Mouse (Mus musculus) embryonic facial prominence, embryonic 10.5 days (tissue): Measurements from ENCODE around the gene Ganc. TPM values are rescaled to one million over a fixed set of nuclear protein-coding genes. Genes with fewer than 3 reads are reported as not detected.

Experiments used
- DNase-seq: peaks from one replicate; pipeline ENCODE4 v3.0.0-alpha.2; 2017; ENCODE audit warnings: low spot score
- H3K27ac ChIP-seq: fragments of 300-500 bp; sonication (generic); replicated peaks from 2 replicates; pipeline ENCODE4 v1.5.1; 2016; ENCODE audit warnings: mild to moderate bottlenecking
- H3K27me3 ChIP-seq: fragments of 300-500 bp; sonication (generic); replicated peaks from 2 replicates; pipeline ENCODE4 v1.6.1; 2016; ENCODE audit warnings: low read depth, mild to moderate bottlenecking; ENCODE audit not compliant: poor library complexity, severe bottlenecking
- H3K36me3 ChIP-seq: fragments of 300-500 bp; sonication (generic); replicated peaks from 2 replicates; pipeline ENCODE4 v1.6.1; 2016; ENCODE audit warnings: mild to moderate bottlenecking, moderate library complexity
- H3K4me1 ChIP-seq: fragments of 300-500 bp; sonication (generic); 2 replicates; pipeline ENCODE4 v1.6.1; 2016
- H3K4me3 ChIP-seq: fragments of 300-500 bp; sonication (generic); 2 replicates; pipeline ENCODE4 v1.5.1; 2016; ENCODE audit warnings: mild to moderate bottlenecking, moderate library complexity
- H3K9me3 ChIP-seq: fragments of 300-500 bp; sonication (generic); 2 replicates; pipeline ENCODE4 v1.6.1; 2016; ENCODE audit warnings: mild to moderate bottlenecking
- WGBS: fragments of 180-500 bp; shearing (Covaris S2); methylation state at CpG from one replicate; pipeline ENCODE4 v1.1.7; 2016; 5-methylcytosine and 5-hydroxymethylcytosine counted together
- polyA plus RNA-seq: library from polyadenylated mRNA; unstranded; fragments of >200 nt; fragmentation: Nextera tagmentation; extraction: Ambion mirVana; gene quantifications from 2 replicates; pipeline ENCODE4 v1.2.1, GENCODE M21; 2016

Ganc gene
- polyA plus RNA-seq, 1 experiment from 2014 or later, result 10.1 TPM

DNA sequence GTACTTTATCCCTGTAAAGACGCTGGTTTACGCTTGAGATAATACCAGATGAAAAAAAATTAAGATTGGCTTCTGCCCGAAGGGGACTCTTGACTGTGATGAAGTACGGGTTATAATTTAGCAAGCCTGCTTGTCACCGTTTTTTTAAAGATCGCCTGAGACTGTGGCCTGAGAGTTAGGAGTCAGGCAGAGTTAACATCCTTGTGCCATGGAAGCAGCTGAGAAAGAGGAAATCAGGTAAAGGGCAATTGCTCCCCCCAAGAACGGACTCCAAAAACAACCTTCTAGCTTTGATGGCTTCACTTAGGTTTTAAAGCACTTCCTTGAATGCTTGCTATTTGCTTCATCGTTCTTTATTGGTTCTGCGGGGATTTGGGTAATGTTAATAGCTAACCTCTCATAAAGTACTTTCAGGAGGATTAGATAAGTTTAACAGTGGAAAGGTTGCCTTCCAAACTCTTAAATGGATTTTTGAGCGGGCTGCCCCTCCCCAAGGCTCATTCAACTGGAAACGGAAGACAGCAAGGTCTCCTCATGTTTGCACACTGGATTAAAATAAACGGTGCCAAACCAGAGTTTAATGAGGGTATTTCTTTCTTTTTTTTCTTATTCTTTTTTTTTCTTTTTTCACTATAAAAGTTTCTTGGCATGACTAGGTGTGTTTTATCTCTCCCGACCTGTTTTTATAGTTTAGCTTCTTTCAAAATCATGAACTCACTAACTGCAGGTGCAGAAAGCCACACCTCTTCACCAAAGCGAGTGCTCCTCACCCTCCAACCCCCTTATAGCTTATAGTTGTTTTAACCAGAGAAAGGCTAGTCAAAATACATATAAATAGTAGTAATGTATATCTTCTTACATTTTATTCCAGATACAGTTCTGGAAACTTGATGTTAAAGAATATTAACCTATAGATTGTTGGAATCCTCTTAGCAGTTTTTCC, 1.4 kb downstream of the Ganc start:
- H3K27ac ChIP-seq, result peak overlapping the region; percentile 94
- no peak for DNase-seq
- peaks cover 22% of the 10 kb centered on the region for H3K4me1 ChIP-seq
- H3K36me3 ChIP-seq, result peaks cover 9% of the 10 kb centered on the region; the same call in 1 of the 2 replicates
- H3K9me3 ChIP-seq, result peaks cover 16% of the 10 kb centered on the region; the same call in 1 of the 2 replicates
- peak overlapping the region; percentile 87 for H3K4me3 ChIP-seq
- H3K27me3 ChIP-seq, result no peaks in the 10 kb centered on the region
- WGBS, result 41% methylated on average over 14 of the region's 14 CpGs

DNA sequence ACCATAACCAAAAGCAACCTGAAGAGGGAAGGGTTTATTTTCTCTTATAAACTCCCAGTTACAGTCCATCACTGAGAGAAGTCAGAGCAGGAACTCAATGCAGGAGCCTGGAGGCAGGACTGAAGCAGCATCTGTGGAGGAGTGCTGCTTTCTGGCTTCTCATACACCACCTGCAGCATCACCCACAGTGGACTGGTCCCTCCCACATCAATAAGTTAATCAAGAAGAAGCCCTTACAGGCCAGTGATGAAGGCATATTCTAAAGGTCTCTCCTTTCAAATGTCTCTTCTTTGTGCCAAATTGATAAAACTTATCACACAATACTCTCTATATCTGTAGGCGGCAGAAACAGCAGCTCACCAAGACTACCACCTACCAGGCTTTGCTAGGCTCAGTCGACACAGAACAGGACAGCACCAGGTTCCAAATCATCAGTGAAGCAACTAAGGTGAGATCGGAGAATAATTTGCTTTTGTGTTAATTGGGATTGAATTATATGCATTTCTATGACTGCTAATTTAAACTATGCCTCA, 7.5 kb downstream of the Ganc start:
- DNase-seq, result no peak
- Histone ChIP-seq H3K27ac (no peak overlapping the region), H3K4me3 (no peak overlapping the region), H3K4me1 (no peaks in the 10 kb centered on the region), H3K27me3 (no peaks in the 10 kb centered on the region), H3K9me3 (peaks cover 16% of the 10 kb centered on the region; the same call in 1 of the 2 replicates), H3K36me3 (peaks cover 3% of the 10 kb centered on the region; the same call in 1 of the 2 replicates)
- WGBS, result 91% methylated on average over 3 of the region's 3 CpGs

DNA sequence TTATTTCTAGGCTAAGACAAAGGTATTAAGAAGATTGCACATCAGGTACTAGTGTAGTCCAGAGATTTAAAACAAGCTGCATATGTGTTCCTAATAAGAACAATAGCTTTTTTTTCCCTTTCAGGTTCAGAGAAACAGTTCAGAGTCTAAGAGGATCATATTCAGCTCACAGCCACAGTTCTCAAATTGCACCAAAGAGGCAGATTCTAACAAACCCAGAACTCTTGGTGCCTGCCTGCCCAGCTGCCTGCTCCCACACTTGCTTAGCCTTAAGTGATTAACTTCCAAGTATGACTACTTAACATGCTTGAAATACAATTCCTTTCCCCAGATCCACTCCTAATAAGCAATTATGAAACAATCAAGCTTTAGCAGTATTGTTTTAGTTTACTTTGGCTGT, 10.4 kb downstream of the Ganc start:
- no peak for DNase-seq
- H3K27ac ChIP-seq, result no peak overlapping the region
- H3K9me3 ChIP-seq, result peaks cover 3% of the 10 kb centered on the region; the same call in 1 of the 2 replicates
- H3K27me3 ChIP-seq, result no peaks in the 10 kb centered on the region
- no peaks in the 10 kb centered on the region for H3K4me1 ChIP-seq
- no peak overlapping the region for H3K4me3 ChIP-seq
- H3K36me3 ChIP-seq, result no peaks in the 10 kb centered on the region

DNA sequence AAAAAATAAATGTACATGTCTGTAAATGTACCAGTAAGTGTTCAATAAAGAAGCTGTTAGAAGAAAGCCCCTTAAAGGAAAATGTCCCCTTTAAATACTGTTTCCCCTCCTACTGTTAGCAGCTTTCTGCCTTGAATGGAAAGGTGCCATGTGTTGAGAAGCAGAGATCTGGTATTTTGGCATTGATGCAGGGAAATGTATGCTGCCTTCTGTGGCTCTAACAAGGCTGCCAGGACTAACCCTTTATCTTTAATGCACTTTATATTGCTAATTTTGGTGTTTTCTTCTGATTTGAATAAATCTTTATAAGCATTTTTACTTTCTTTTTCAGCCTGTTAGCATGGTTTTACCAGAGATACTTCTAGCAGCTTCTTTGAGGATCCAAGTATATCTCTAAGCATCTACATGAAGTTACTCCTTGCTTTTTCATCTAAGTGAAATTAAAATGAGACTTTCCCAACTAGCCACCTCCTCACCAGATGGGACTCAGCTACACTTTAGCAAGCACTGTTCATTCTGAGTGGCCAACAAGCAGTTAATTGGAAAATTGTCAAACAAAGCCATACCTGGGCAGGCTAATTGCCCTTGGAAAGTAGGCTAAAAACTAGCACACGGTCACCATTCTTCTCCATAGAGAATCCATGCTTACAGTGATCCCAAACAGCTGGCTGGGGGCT, 11.2 kb downstream of the Ganc start:
- Histone ChIP-seq H3K27me3 (no peaks in the 10 kb centered on the region), H3K9me3 (no peaks in the 10 kb centered on the region), H3K4me1 (no peaks in the 10 kb centered on the region), H3K4me3 (no peak overlapping the region), H3K36me3 (no peaks in the 10 kb centered on the region), H3K27ac (no peak overlapping the region)
- no peak for DNase-seq
- 77% methylated on average over 1 of the region's 1 CpGs for WGBS

DNA sequence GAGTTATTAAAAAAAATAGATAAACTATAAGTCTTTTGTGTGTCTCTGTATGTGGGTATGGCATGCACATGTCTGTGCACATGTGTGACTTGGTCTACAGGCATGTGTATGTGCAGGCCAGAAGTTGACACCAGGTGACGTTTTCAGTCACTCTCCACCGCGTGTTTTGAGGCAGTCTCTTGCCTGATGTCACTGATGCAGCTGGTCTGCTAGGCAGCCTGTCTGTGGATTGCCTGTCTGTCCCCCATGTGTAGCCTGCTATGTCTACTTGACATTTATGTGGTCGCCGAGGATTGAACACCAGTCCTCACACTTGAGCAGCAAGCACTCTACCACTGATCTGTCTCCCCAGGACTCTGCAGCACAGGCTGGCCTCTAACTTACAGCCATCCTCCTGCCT, 20.7 kb downstream of the Ganc start:
- no peak overlapping the region for H3K4me3 ChIP-seq
- no peak for DNase-seq
- no peak overlapping the region for H3K27ac ChIP-seq
- 86% methylated on average over 5 of the region's 5 CpGs for WGBS
- H3K36me3 ChIP-seq, result no peaks in the 10 kb centered on the region
- no peaks in the 10 kb centered on the region for H3K4me1 ChIP-seq
- no peaks in the 10 kb centered on the region for H3K27me3 ChIP-seq
- H3K9me3 ChIP-seq, result no peaks in the 10 kb centered on the region

DNA sequence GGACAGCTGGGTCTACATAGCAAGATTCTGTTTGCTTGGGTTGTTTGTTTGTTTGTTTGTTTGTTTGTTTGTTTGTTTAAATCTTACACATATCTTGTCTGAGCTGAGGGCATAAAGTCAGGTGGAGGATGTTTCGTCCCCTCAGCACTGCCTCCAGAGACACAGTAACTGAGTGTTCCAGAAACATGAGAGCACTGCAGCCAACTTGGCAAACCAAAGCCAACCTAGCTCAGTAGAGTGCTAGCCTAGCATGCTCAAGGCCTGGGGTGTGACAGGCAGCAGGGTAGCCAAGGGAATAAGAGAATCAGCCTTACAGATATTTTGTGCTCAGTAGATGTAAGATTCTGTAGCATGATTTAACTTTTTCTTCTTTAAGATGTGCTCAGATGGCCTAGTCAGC, 40.8 kb downstream of the Ganc start:
- Histone ChIP-seq H3K4me1 (no peaks in the 10 kb centered on the region), H3K27me3 (no peaks in the 10 kb centered on the region), H3K4me3 (no peak overlapping the region), H3K36me3 (no peaks in the 10 kb centered on the region), H3K27ac (no peak overlapping the region), H3K9me3 (no peaks in the 10 kb centered on the region)
- WGBS, result 84% methylated on average over 1 of the region's 1 CpGs
- no peak for DNase-seq

DNA sequence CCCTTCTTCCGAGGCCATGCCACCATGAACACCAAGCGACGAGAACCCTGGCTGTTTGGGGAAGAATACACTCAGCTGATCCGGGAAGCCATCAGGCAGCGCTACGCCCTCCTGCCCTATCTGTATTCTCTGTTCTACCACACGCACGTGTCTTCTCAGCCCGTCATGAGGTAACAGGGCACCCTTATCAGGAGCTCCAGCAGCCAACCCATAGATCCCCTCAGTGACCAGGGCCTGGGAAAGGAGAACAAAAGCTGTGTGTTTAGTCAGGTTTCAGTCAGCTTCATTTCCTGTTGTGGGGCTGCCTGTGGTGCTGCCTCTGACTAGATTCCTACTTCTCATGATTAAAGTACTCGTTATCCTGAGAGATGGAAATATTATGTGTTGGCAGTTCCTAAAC, 42.7 kb downstream of the Ganc start:
- Histone ChIP-seq H3K4me3 (no peak overlapping the region), H3K27me3 (no peaks in the 10 kb centered on the region), H3K4me1 (no peaks in the 10 kb centered on the region), H3K27ac (0 out of 2 replicates have a peak overlapping the region, but pooled peaks have one; percentile 10), H3K36me3 (no peaks in the 10 kb centered on the region), H3K9me3 (no peaks in the 10 kb centered on the region)
- 75% methylated on average over 10 of the region's 10 CpGs for WGBS
- no peak for DNase-seq

DNA sequence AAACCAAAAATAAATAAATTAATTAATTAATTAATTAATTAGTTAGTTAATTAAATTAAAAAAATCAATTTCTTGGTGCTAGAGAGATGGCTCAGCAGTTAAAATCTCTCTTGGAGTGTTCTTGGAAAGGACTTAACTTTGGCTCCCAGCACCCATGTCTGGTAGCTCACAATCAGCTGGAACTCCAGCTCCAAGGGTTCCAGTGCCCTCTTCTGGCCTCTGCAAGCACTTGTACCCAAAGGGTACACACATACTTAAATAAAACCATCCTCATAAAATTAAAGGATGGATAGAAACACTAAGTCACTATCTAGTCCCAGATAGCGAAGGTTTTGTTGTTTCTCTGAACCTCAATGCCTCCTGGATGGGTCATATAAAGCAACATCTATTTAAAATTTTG, 43.6 kb downstream of the Ganc start:
- Histone ChIP-seq H3K36me3 (no peaks in the 10 kb centered on the region), H3K4me3 (no peak overlapping the region), H3K27ac (no peak overlapping the region), H3K4me1 (no peaks in the 10 kb centered on the region), H3K27me3 (no peaks in the 10 kb centered on the region), H3K9me3 (no peaks in the 10 kb centered on the region)
- 84% methylated on average over 1 of the region's 1 CpGs for WGBS
- no peak for DNase-seq

DNA sequence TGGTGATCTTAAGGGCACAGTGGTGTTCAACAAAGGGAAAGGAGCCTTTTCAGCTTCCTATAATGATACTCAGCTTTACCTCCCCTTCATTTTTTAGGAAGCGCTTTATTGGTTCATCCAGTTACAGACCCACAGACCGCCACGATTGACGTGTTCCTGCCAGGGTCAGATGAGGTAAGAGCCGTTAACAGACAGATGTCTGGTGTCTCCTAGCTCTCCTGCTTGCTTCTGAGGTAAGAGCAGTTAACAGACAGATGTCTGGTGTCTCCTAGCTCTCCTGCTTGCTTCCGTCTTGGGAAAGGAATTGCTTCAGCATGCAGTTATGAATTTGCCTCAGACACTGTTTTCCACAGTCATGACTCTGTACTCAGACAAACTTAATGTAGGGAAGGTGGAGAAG, 47.0 kb downstream of the Ganc start:
- WGBS, result 75% methylated on average over 6 of the region's 6 CpGs

DNA sequence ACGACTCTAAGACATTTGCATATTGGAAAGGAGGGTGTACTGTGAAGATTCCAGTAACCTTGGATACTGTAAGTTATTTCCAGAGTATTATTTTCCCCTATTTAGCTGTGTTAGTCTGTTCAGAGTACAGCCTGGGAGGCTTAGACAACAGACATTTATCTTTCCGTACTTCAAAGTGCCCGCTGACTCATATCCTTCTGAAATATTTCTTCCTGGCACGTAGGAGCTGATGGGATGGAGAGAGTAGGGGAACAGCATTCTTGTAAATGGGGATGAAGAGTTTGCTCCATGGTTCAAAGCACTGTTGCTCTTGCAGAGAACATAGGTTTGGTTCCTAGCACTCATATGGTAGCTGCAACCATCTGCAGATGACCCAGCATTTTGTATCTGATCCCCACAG, 48.9 kb downstream of the Ganc start:
- Histone ChIP-seq H3K27me3 (no peaks in the 10 kb centered on the region), H3K36me3 (no peaks in the 10 kb centered on the region), H3K27ac (no peak overlapping the region), H3K9me3 (no peaks in the 10 kb centered on the region), H3K4me1 (no peaks in the 10 kb centered on the region), H3K4me3 (no peak overlapping the region)
- no peak for DNase-seq
- 84% methylated on average over 4 of the region's 4 CpGs for WGBS

More for the DNA sequence above, 47.0 kb downstream of the Ganc start:
- Histone ChIP-seq H3K27ac (no peak overlapping the region), H3K4me1 (no peaks in the 10 kb centered on the region), H3K4me3 (no peak overlapping the region), H3K36me3 (no peaks in the 10 kb centered on the region), H3K9me3 (no peaks in the 10 kb centered on the region), H3K27me3 (no peaks in the 10 kb centered on the region)
- no peak for DNase-seq

DNA sequence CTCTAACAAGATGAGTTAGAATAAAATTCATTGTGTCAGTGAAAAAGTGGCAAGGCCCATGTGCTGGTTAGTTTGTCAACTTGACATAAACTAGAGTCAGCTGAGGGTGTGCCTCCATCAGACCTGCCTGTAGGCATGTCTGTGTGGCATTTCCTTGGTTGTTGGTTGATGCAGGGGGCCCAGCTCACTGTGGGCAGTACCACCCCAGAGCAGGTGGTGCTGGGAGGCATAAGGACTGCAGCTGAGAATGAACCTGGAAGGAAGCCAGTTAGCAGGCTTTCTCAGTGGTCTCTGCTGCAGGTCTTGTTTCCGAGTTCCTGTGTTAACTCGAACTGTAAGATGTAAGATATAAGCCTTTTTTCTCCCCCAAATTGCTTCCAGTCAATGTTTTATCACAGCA, 51.3 kb downstream of the Ganc start:
- H3K27ac ChIP-seq, result no peak overlapping the region
- no peak overlapping the region for H3K4me3 ChIP-seq
- no peaks in the 10 kb centered on the region for H3K36me3 ChIP-seq
- DNase-seq, result no peak
- WGBS, result 91% methylated on average over 2 of the region's 2 CpGs
- H3K27me3 ChIP-seq, result no peaks in the 10 kb centered on the region
- no peaks in the 10 kb centered on the region for H3K9me3 ChIP-seq
- H3K4me1 ChIP-seq, result no peaks in the 10 kb centered on the region

DNA sequence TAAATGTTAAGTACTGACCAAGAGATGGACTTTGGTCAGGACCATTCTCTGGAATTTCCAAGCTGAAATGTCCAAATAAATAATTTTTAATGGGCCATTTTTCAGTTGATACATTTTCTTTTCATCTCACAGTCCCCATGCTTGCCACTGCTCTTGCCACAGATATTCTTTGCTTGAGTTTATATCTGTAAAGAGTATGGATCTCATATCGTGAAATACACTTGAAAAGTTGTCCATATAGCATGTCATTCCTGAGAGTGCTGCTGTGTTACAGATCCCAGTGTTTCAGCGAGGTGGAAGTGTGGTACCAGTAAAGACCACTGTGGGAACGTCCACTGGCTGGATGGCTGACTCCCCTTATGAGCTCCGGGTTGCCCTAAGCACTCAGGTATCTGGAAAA, 52.0 kb downstream of the Ganc start, which contains the start of gene Capn3:
Capn3 (plus strand) TSS at position 301 of the 400 bp plus-strand sequence.
- 77% methylated on average over 4 of the region's 4 CpGs for WGBS
- DNase-seq, result no peak
- H3K4me3 ChIP-seq, result no peak within 1 kb of the TSS
- H3K9me3 ChIP-seq, result no peaks in the 10 kb centered on the region
- no peaks in the 10 kb centered on the region for H3K27me3 ChIP-seq
- H3K27ac ChIP-seq, result no peak within 1 kb of the TSS
- H3K36me3 ChIP-seq, result no peaks in the 10 kb centered on the region
- no peaks in the 10 kb centered on the region for H3K4me1 ChIP-seq
